27 mouse cellular contexts compared by ENCODE assay signal in genomic region chr10:62476980-62477379, GRCm38 (mm10). TPM values are rescaled to one million over a fixed set of nuclear protein-coding genes. Genes with fewer than 3 reads are reported as not detected.
DNase-seq lines count a peak whose midpoint lies in the region; ATAC-seq and TF ChIP-seq lines count a peak whose summit lies in the region.
"Had no signal": no experiment of that assay in that cellular context is flagged by ENCODE, and none has a peak within 500 bp of the region (broad histone marks: within the 10 kb centered on the region; RNA-seq: fewer than 3 reads in every experiment).

No protein-coding gene starts in this region.

- TF ChIP-seq CTCF in lung, postnatal 0 days (IDR thresholded peaks at IDR 0.05) = no peak

- peak overlapping the region; percentile 90 for H3K27ac ChIP-seq in ES-E14 (ENCODE audit: insufficient read depth, low read depth, low read length, poor library complexity, severe bottlenecking)
- no peak overlapping the region for H3K27ac ChIP-seq in lung, postnatal 0 days (ENCODE audit: low read length)
- no peak overlapping the region for H3K27ac ChIP-seq in liver, embryonic 12.5 days
- H3K27ac ChIP-seq: embryonic facial prominence, embryonic 13.5 days; embryonic facial prominence, embryonic 15.5 days; forebrain, embryonic 10.5 days; forebrain, embryonic 12.5 days had no signal

- ATAC-seq in lung, postnatal 0 days = no peak
- no peak for ATAC-seq in liver, embryonic 12.5 days
- ATAC-seq: forebrain, embryonic 14.5 days; forebrain, embryonic 16.5 days had no signal

- in situ Hi-C loops in ES-E14 (cut with MboI; ENCODE audit: low sequenced_read_pairs in 2 of 2, unreplicated experiment in 2 of 2) = no loop called here

- WGBS in lung, postnatal 0 days = 75% methylated on average over 2 of the region's 2 CpGs
- 78% methylated on average over 2 of the region's 2 CpGs for WGBS in liver, embryonic 12.5 days (ENCODE audit: insufficient replicate concordance)

- no peak overlapping the region for H3K4me3 ChIP-seq in ES-E14 (ENCODE audit: insufficient read depth in 1 of 2, low read depth in 1 of 2, low read length in 2 of 2, poor library complexity in 1 of 2, severe bottlenecking in 1 of 2)
- H3K4me3 ChIP-seq in lung, postnatal 0 days (ENCODE audit: low read depth, low read length) = no peak overlapping the region
- H3K4me3 ChIP-seq in liver, embryonic 12.5 days = no peak overlapping the region
- H3K4me3 ChIP-seq: embryonic facial prominence, embryonic 13.5 days; embryonic facial prominence, embryonic 15.5 days; erythroblast, embryonic 14.5 days; forebrain, embryonic 10.5 days; forebrain, embryonic 12.5 days had no signal

- no peak for TF ChIP-seq EP300 in lung, postnatal 0 days (IDR thresholded peaks at IDR 0.05)

- no peak overlapping the region for H3K9ac ChIP-seq in ES-E14 (ENCODE audit: insufficient read depth, low read depth, low read length, poor library complexity, severe bottlenecking)
- H3K9ac ChIP-seq in lung, postnatal 0 days (replicated peaks; ENCODE audit: low read depth) = no peak overlapping the region
- H3K9ac ChIP-seq in liver, embryonic 12.5 days = no peak overlapping the region
- H3K9ac ChIP-seq: embryonic facial prominence, embryonic 13.5 days; embryonic facial prominence, embryonic 15.5 days; forebrain, embryonic 12.5 days had no signal

- H3K36me3 ChIP-seq in ES-E14 (ENCODE audit: control insufficient read depth, insufficient read depth, low read length, poor library complexity, severe bottlenecking) = peaks cover 3% of the 10 kb centered on the region; the same call in 1 of the 2 replicates
- H3K36me3 ChIP-seq in lung, postnatal 0 days (ENCODE audit: insufficient read depth, low read length) = no peaks in the 10 kb centered on the region
- H3K36me3 ChIP-seq in liver, embryonic 12.5 days = peaks cover 31% of the 10 kb centered on the region

- peaks cover 5 to 6% of the 10 kb centered on the region in 2 experiments; a peak in 3 of 4 replicates for H3K4me1 ChIP-seq in ES-E14 (ENCODE audit: control insufficient read depth in 2 of 2, insufficient read depth in 2 of 2, low read length in 2 of 2, poor library complexity in 1 of 2)
- H3K4me1 ChIP-seq in lung, postnatal 0 days (ENCODE audit: insufficient read depth, low read depth, low read length) = no peaks in the 10 kb centered on the region
- H3K4me1 ChIP-seq in liver, embryonic 12.5 days = peaks cover 8% of the 10 kb centered on the region; the same call in 1 of the 2 replicates
- H3K4me1 ChIP-seq: embryonic facial prominence, embryonic 13.5 days; embryonic facial prominence, embryonic 15.5 days had no signal

- H3K4me2 ChIP-seq in lung, postnatal 0 days (replicated peaks; ENCODE audit: low read depth, low read length) = no peak overlapping the region
- H3K4me2 ChIP-seq in liver, embryonic 12.5 days = no peak overlapping the region
- H3K4me2 ChIP-seq: embryonic facial prominence, embryonic 13.5 days; embryonic facial prominence, embryonic 15.5 days; forebrain, embryonic 12.5 days had no signal

- intact Hi-C loops in heart, postnatal 36 days (cut with DNase I) = no loop called here

- H3K9me3 ChIP-seq in ES-E14 (ENCODE audit: control insufficient read depth, insufficient read depth, low read depth, low read length) = no peaks in the 10 kb centered on the region
- no peaks in the 10 kb centered on the region for H3K9me3 ChIP-seq in lung, postnatal 0 days (ENCODE audit: low read length)
- no peaks in the 10 kb centered on the region for H3K9me3 ChIP-seq in liver, embryonic 12.5 days (replicated peaks)
- H3K9me3 ChIP-seq: embryonic facial prominence, embryonic 13.5 days; embryonic facial prominence, embryonic 15.5 days; forebrain, embryonic 10.5 days; forebrain, embryonic 12.5 days had no signal

- no peaks in the 10 kb centered on the region for H3K27me3 ChIP-seq in lung, postnatal 0 days (replicated peaks; ENCODE audit: insufficient read depth, low read length)
- H3K27me3 ChIP-seq in liver, embryonic 12.5 days (replicated peaks) = no peaks in the 10 kb centered on the region
- H3K27me3 ChIP-seq: CH12.LX; embryonic facial prominence, embryonic 13.5 days; embryonic facial prominence, embryonic 15.5 days; forebrain, embryonic 12.5 days had no signal

- DNase-seq in heart, adult 11 months = peak; percentile 15
- DNase-seq in heart, postnatal 36 days = no peak
- no peak for DNase-seq in ES-E14 (ENCODE audit: low read depth, low spot score)
- peak; percentile 50 for DNase-seq in ZHBTc4 (ENCODE audit: low read depth, low spot score)
- no peak for DNase-seq in lung, postnatal 0 days (ENCODE audit: low spot score)
- DNase-seq: adrenal gland, adult 2 months; adrenal gland, postnatal 10 days; adrenal gland, postnatal 25 days; B cell, adult 2 months; cerebellum, adult 11 months; cerebellum, adult 18-20 months; cerebellum, adult 8-10 months; cerebellum, adult 9-11 months; cerebellum, postnatal 14 days; cerebellum, postnatal 36 days; embryo, embryonic 11 days had no signal

TF ChIP-seq in ES-E14, 5 proteins besides CTCF, POLR2A, EP300 and RAD21:
- TF ChIP-seq ZNF384 (IDR thresholded peaks at IDR 0.05; ENCODE audit: low read depth, low read length) (no peak), MAFK (IDR thresholded peaks at IDR 0.05; ENCODE audit: insufficient read depth, low read depth, low read length) (no peak), ZC3H11A (IDR thresholded peaks at IDR 0.05; ENCODE audit: borderline replicate concordance, low read depth, low read length) (no peak), CHD2 (IDR thresholded peaks at IDR 0.05; ENCODE audit: low read depth, low read length) (no peak), HCFC1 (IDR thresholded peaks at IDR 0.05; ENCODE audit: borderline replicate concordance, insufficient read depth, low read length) (no peak)
TF ChIP-seq in ES-E14: peak in this region for 0.

RNA-seq across cellular contexts. Expression of gene Vps26a, which starts 9.6 kb away (rescaled TPM):
- 10 to 100 TPM; 46.5 to 46.6 TPM for total RNA-seq in heart, postnatal 36 days (2021)
- 21.7 and 32.1 TPM in 2 replicates for total RNA-seq in ES-E14 (2012; rRNA removed)
- 62.7 and 68.7 TPM in 2 replicates for polyA plus RNA-seq in lung, postnatal 0 days (2015; fragmentation: Nextera tagmentation; extraction: Ambion mirVana)
- polyA plus RNA-seq in liver, embryonic 12.5 days (2016; fragmentation: Nextera tagmentation; extraction: Ambion mirVana) = 59.8 and 59.9 TPM in 2 replicates

RNA-seq across cellular contexts. Expression of gene Supv3l1, which starts 27.4 kb away (rescaled TPM):
- total RNA-seq in heart, postnatal 36 days (2021) = 10 to 100 TPM; 34.8 to 35.7 TPM
- total RNA-seq in ES-E14 (2012; rRNA removed) = 50.0 and 54.7 TPM in 2 replicates
- polyA plus RNA-seq in lung, postnatal 0 days (2015; fragmentation: Nextera tagmentation; extraction: Ambion mirVana) = 9.6 and 9.8 TPM in 2 replicates
- 25.4 and 30.7 TPM in 2 replicates for polyA plus RNA-seq in liver, embryonic 12.5 days (2016; fragmentation: Nextera tagmentation; extraction: Ambion mirVana)

RNA-seq across cellular contexts. Expression of gene 4930507D05Rik, which starts 27.7 kb away (rescaled TPM):
- total RNA-seq in heart, postnatal 36 days (2021) = under 1 TPM in 1 of 2 experiments, not detected in 1; 0.58 TPM
- total RNA-seq in ES-E14 (2012; rRNA removed) = 1.4 and 1.5 TPM in 2 replicates
- polyA plus RNA-seq in lung, postnatal 0 days (2015; fragmentation: Nextera tagmentation; extraction: Ambion mirVana) = 0.29 and 0.49 TPM in 2 replicates
- 0.14 and 0.51 TPM in 2 replicates for polyA plus RNA-seq in liver, embryonic 12.5 days (2016; fragmentation: Nextera tagmentation; extraction: Ambion mirVana)
- polyA plus RNA-seq: adrenal gland, adult 2 months; CD4-positive, CD25-positive, alpha-beta regulatory T cell, adult 4 months; erythroblast, embryonic 14.5 days had no signal

RNA-seq across cellular contexts. Expression of gene Srgn, which starts 50.3 kb away (rescaled TPM):
- 10 to 100 TPM; 45.2 to 51.5 TPM for total RNA-seq in heart, postnatal 36 days (2021)
- total RNA-seq in ES-E14 (2012; rRNA removed) = 5.4 and 33.6 TPM in 2 replicates
- polyA plus RNA-seq in lung, postnatal 0 days (2015; fragmentation: Nextera tagmentation; extraction: Ambion mirVana) = 215 and 245 TPM in 2 replicates
- polyA plus RNA-seq in liver, embryonic 12.5 days (2016; fragmentation: Nextera tagmentation; extraction: Ambion mirVana) = 54.4 and 57.7 TPM in 2 replicates

RNA-seq across cellular contexts. Expression of gene Hkdc1, which starts 54.7 kb away (rescaled TPM):
- not detected for total RNA-seq in heart, postnatal 36 days (2021)
- total RNA-seq in ES-E14 (2012; rRNA removed) = 0.63 and 3.3 TPM in 2 replicates
- 6.2 and 8.1 TPM in 2 replicates for polyA plus RNA-seq in lung, postnatal 0 days (2015; fragmentation: Nextera tagmentation; extraction: Ambion mirVana)
- polyA plus RNA-seq in liver, embryonic 12.5 days (2016; fragmentation: Nextera tagmentation; extraction: Ambion mirVana) = 6.9 and 7.8 TPM in 2 replicates
- total RNA-seq: adrenal gland, adult 2 months; adrenal gland, postnatal 25 days; CH12.LX; common myeloid progenitor, adult 5-6 weeks had no signal
- polyA plus RNA-seq: adrenal gland, adult 2 months; CD4-positive, CD25-positive, alpha-beta regulatory T cell, adult 4 months had no signal

Comparison
In these comparisons a context has a peak if more than half of its experiments do, and no peak if none do; other contexts are left out.
1. DNase-seq: peak in heart, adult 11 months (single experiment) and ZHBTc4 (single experiment); none in heart, postnatal 36 days (0 of 2), ES-E14 (single experiment) and lung, postnatal 0 days (single experiment).